Comparison of ENCODE assay signal across 21 mouse cellular contexts in genomic region chr14:55066042-55066441, GRCm38 (mm10). TPM values are rescaled to one million over a fixed set of nuclear protein-coding genes. Genes with fewer than 3 reads are reported as not detected.
A peak's percentile ranks its signal among the peaks of the same experiment; 100 is the strongest.
DNase-seq lines count a peak whose midpoint lies in the region; TF ChIP-seq lines count a peak whose summit lies in the region.
"Had no signal": no experiment of that assay in that cellular context is flagged by ENCODE, and none has a peak within 500 bp of the region (broad histone marks: within the 10 kb centered on the region; RNA-seq: fewer than 3 reads in every experiment).

No protein-coding gene starts in this region.

- H3K27ac ChIP-seq in layer of hippocampus, adult 2 months, result peak overlapping the region; percentile 69
- H3K27ac ChIP-seq: heart, embryonic 13.5 days; hindbrain, embryonic 14.5 days; limb, embryonic 13.5 days; liver, embryonic 15.5 days; macrophage; midbrain, embryonic 12.5 days; neural tube, embryonic 13.5 days; stomach, embryonic 15.5 days had no signal

- peaks cover 92% of the 10 kb centered on the region for H3K4me1 ChIP-seq in E14TG2a.4 (replicated peaks; ENCODE audit: low read depth, low read length)

- no peak for TF ChIP-seq CTCF in layer of hippocampus, adult 2 months (conservative IDR thresholded peaks at IDR 0.05)
- TF ChIP-seq CTCF in E14TG2a.4 (conservative IDR thresholded peaks at IDR 0.05; ENCODE audit: low read length), result no peak

- peak; percentile 57 to 59 for DNase-seq in cerebellum, postnatal 10 days
- no peak for DNase-seq in cerebellum, adult 8-10 months
- DNase-seq in layer of hippocampus, adult 2 months (ENCODE audit: low spot score in 2 of 2), result no peak
- DNase-seq in layer of hippocampus, adult 9-11 months, result no peak
- DNase-seq in ZHBTc4 (ENCODE audit: low read depth, low spot score), result peak; percentile 49
- no peak for DNase-seq in adrenal gland, adult (ENCODE audit: inconsistent age in 2 of 2, low spot score in 1 of 2)
- DNase-seq: adrenal gland, postnatal 14 days; B cell, adult 2 months; gastrocnemius, postnatal 10 days; heart, adult 18-20 months; heart, postnatal 36 days; kidney, postnatal 4 days had no signal

- no peaks in the 10 kb centered on the region for H3K9me3 ChIP-seq in E14TG2a.4 (ENCODE audit: low read length)
- H3K9me3 ChIP-seq: heart, embryonic 13.5 days; limb, embryonic 13.5 days; liver, embryonic 15.5 days; midbrain, embryonic 12.5 days; neural tube, embryonic 13.5 days; stomach, embryonic 15.5 days had no signal

- peaks cover 89% of the 10 kb centered on the region for H3K36me3 ChIP-seq in E14TG2a.4 (ENCODE audit: insufficient read depth, low read length)
- H3K36me3 ChIP-seq: liver, embryonic 15.5 days; stomach, embryonic 15.5 days had no signal

- no peaks in the 10 kb centered on the region for H3K27me3 ChIP-seq in E14TG2a.4 (ENCODE audit: insufficient read depth, low read length)
- H3K27me3 ChIP-seq: limb, embryonic 13.5 days; liver, embryonic 15.5 days; neural tube, embryonic 13.5 days; stomach, embryonic 15.5 days had no signal

- H3K4me3 ChIP-seq in layer of hippocampus, adult 2 months, result no peak overlapping the region
- H3K4me3 ChIP-seq in E14TG2a.4 (replicated peaks; ENCODE audit: low read length), result peak overlapping the region; percentile 68
- H3K4me3 ChIP-seq: heart, embryonic 13.5 days; limb, embryonic 13.5 days; liver, embryonic 15.5 days; midbrain, embryonic 12.5 days; neural tube, embryonic 13.5 days; stomach, embryonic 15.5 days had no signal

RNA-seq across cellular contexts. Expression of gene Zfhx2, which starts 26.1 kb away (rescaled TPM):
- 10 to 100 TPM; 55.5 to 67.3 TPM for total RNA-seq in layer of hippocampus, adult 2 months (2021)

RNA-seq across cellular contexts. Expression of gene Thtpa, which starts 28.5 kb away (rescaled TPM):
- total RNA-seq in layer of hippocampus, adult 2 months (2021), result 10 to 100 TPM; 19.3 to 23.7 TPM

RNA-seq across cellular contexts. Expression of gene Ap1g2, which starts 40.4 kb away (rescaled TPM):
- total RNA-seq in layer of hippocampus, adult 2 months (2021), result 10 to 100 TPM; 15.4 to 19.3 TPM

RNA-seq across cellular contexts. Expression of gene Jph4, which starts 50.7 kb away (rescaled TPM):
- total RNA-seq in layer of hippocampus, adult 2 months (2021), result 100 to 1,000 TPM; 453 to 476 TPM

RNA-seq across cellular contexts. Expression of gene Ngdn, which starts 50.8 kb away (rescaled TPM):
- 10 to 100 TPM; 30.3 to 34.9 TPM for total RNA-seq in layer of hippocampus, adult 2 months (2021)

Comparison
In these comparisons a context has a peak if more than half of its experiments do, and no peak if none do; other contexts are left out.
1. DNase-seq: peak in cerebellum, postnatal 10 days (2 of 2) and ZHBTc4 (single experiment); none in cerebellum, adult 8-10 months (single experiment), layer of hippocampus, adult 2 months (0 of 2), layer of hippocampus, adult 9-11 months (single experiment) and adrenal gland, adult (0 of 2).